Mouse (Mus musculus) stomach, postnatal 0 days (tissue): ENCODE measurements around the gene Prkcb. TPM values are rescaled to one million over a fixed set of nuclear protein-coding genes. Genes with fewer than 3 reads are reported as not detected.

Experiments
- ATAC-seq: fragments of 200-750 bp; cut with Nextera tagmentation; 2 replicates; pipeline ENCODE4 v1.8.0; 2017; ENCODE audit not compliant: low FRiP score, low TSS enrichment
- DNase-seq: peaks from one replicate; pipeline ENCODE4 v3.0.0-alpha.2; 2016; ENCODE audit warnings: low spot score
- H3K27ac ChIP-seq: fragments of 300-500 bp; sonication (generic); replicated peaks from 2 replicates; pipeline ENCODE4 v1.5.1; 2014; ENCODE audit warnings: mild to moderate bottlenecking, control low read depth
- H3K27me3 ChIP-seq: fragments of 300-500 bp; sonication (generic); 2 replicates; pipeline ENCODE4 v1.6.1; 2014; ENCODE audit warnings: low read length; ENCODE audit not compliant: control insufficient read depth, insufficient read depth
- H3K36me3 ChIP-seq: fragments of 300-500 bp; sonication (generic); 2 replicates; pipeline ENCODE4 v1.6.1; 2014; ENCODE audit warnings: low read length, mixed read lengths; ENCODE audit not compliant: control insufficient read depth, insufficient read depth
- H3K4me1 ChIP-seq: fragments of 300-500 bp; sonication (generic); replicated peaks from 2 replicates; pipeline ENCODE4 v1.6.1; 2014; ENCODE audit warnings: antibody characterized with exemption; ENCODE audit not compliant: control insufficient read depth, insufficient read depth
- H3K4me2 ChIP-seq: fragments of 300-500 bp; sonication (generic); replicated peaks from 2 replicates; pipeline ENCODE4 v1.6.1; 2014; ENCODE audit warnings: low read depth, mild to moderate bottlenecking, control low read depth, moderate library complexity
- H3K4me3 ChIP-seq: fragments of 300-500 bp; sonication (generic); 2 replicates; pipeline ENCODE4 v1.5.1; 2014; ENCODE audit warnings: low read depth, low read length, control low read depth
- H3K9ac ChIP-seq: fragments of 300-500 bp; sonication (generic); 2 replicates; pipeline ENCODE4 v1.6.1; 2014; ENCODE audit warnings: mild to moderate bottlenecking, low read length, control low read depth, mixed read lengths
- H3K9me3 ChIP-seq: fragments of 300-500 bp; sonication (generic); 2 replicates; pipeline ENCODE4 v1.6.1; 2016; ENCODE audit warnings: low read length; ENCODE audit not compliant: control insufficient read depth
- CTCF ChIP-seq: IDR thresholded peaks from 2 replicates; pipeline ENCODE4 v1.5.1; 2016; ENCODE audit warnings: antibody characterized with exemption, low read depth, mild to moderate bottlenecking, moderate library complexity
- EP300 ChIP-seq: optimal IDR thresholded peaks from 2 replicates; pipeline ENCODE3; 2016; ENCODE audit warnings: antibody characterized with exemption
- WGBS: fragments of 180-500 bp; shearing (Covaris S2); extraction: QIAGEN DNeasy Blood & Tissue Kit; methylation state at CpG from one replicate; pipeline ENCODE4 v1.1.7; 2014; 5-methylcytosine and 5-hydroxymethylcytosine counted together
- polyA plus RNA-seq: library from polyadenylated mRNA; unstranded; fragments of >200 nt; fragmentation: Nextera tagmentation; extraction: Ambion mirVana; gene quantifications from 2 replicates; pipeline ENCODE4 v1.2.1, GENCODE M21; 2015

The Prkcb gene
- polyA plus RNA-seq, 1 experiment from 2014 or later, result 7.9 TPM

DNA sequence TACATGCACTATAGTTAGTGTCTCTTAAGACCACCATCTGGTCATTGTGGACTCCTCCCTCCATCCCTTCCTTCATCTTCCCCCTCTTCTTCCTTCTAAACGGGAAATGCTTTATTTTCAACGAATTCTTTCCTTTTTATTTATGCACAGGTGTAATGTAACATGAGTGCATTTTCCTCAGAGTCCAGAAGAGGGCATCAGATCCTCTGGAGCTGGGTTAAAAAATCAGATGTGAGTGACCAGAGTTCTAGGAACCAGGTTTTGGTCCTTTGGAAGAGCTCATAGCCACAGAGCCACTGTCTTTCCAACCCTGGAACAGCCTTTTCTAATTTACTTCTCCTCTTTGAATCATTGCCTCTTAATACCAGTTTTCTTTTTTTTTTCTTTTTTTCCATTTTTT lies 6.0 kb upstream of the Prkcb start:
- no peaks in the 10 kb centered on the region for H3K27me3 ChIP-seq
- 81% methylated on average over 2 of the region's 2 CpGs for WGBS
- H3K4me1 ChIP-seq, result no peaks in the 10 kb centered on the region
- no peak overlapping the region for H3K9ac ChIP-seq
- no peak overlapping the region for H3K4me2 ChIP-seq
- H3K9me3 ChIP-seq, result no peaks in the 10 kb centered on the region
- TF ChIP-seq CTCF, result peak; percentile 23
- no peak for TF ChIP-seq EP300
- DNase-seq (no peak), ATAC-seq (no peak)
- H3K4me3 ChIP-seq, result no peak overlapping the region
- no peaks in the 10 kb centered on the region for H3K36me3 ChIP-seq
- H3K27ac ChIP-seq, result no peak overlapping the region

DNA sequence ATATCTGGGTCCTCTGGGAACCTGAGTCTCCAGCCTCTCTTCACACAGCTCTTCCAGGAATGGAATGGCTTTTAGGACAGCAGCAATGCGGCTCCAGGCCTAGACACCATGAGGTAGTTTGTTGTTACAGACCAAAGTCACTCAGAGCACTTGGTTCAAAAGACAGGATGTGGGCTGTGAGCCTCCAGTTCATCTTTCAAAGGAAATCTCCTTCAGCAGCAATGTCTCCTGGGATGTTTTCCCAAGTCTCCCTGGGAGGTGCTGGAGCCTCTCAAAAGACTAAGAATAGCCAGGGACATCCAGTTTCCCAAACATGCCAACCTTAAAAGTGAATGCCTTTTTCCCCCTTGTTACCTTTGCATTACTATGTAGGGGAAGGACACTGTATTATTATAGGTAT lies 1.3 kb upstream of the Prkcb start:
- no peak overlapping the region for H3K27ac ChIP-seq
- TF ChIP-seq CTCF (no peak), EP300 (no peak)
- no peaks in the 10 kb centered on the region for H3K9me3 ChIP-seq
- ATAC-seq (no peak), DNase-seq (no peak)
- H3K36me3 ChIP-seq, result no peaks in the 10 kb centered on the region
- no peak overlapping the region for H3K4me3 ChIP-seq
- peaks cover 5% of the 10 kb centered on the region; the same call in 1 of the 2 replicates for H3K27me3 ChIP-seq
- 65% methylated on average over 1 of the region's 1 CpGs for WGBS
- H3K9ac ChIP-seq, result no peak overlapping the region
- no peak overlapping the region for H3K4me2 ChIP-seq
- H3K4me1 ChIP-seq, result no peaks in the 10 kb centered on the region

DNA sequence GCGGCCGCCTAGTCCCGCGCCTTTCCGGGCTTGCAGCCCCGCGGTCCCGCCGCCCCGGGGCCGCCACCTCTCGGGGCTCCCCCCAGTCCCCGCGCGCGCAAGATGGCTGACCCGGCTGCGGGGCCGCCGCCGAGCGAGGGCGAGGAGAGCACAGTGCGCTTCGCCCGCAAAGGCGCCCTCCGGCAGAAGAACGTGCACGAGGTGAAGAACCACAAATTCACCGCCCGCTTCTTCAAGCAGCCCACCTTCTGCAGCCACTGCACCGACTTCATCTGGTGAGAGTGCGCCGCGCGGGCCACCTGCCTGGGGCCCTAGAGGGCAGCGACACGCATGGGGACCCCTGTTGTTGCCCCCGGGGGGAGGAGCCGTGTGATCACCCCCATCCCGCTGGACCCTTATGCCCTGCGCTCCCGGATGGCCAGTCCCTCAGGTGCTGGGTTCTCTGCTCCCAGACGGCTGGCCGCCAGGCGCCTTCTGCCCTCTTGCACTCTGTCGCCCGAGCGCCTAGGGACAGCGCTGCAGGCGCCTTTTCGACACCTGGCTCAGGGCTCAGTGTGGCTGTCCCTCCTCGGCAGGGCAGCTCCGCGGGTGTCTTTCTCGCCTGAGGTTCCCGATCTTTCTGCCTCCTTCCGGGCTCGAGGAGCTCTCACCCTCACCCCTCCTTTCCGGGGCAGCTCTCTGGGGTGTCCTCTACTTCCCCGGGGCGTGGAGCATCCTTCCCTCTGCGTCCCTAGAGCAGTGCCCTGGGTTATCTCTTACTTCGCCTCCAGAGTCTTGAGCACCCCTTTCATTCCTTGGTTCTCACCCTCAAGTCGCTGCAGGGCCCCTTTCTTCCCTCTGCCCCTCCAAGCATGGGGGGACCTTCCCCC lies 926 bp downstream of the Prkcb start:
- Histone ChIP-seq H3K27me3 (peaks cover 5% of the 10 kb centered on the region; the same call in 1 of the 2 replicates), H3K4me1 (no peaks in the 10 kb centered on the region), H3K4me3 (peak overlapping the region; percentile 55), H3K4me2 (peak overlapping the region; percentile 81), H3K9ac (peak overlapping the region; percentile 53), H3K27ac (no peak overlapping the region), H3K9me3 (no peaks in the 10 kb centered on the region), H3K36me3 (no peaks in the 10 kb centered on the region)
- DNase-seq (peak; percentile 28), ATAC-seq (peak; percentile 46)
- TF ChIP-seq EP300 (no peak), CTCF (no peak)
- WGBS, result 1% methylated on average over 50 of the region's 66 CpGs

DNA sequence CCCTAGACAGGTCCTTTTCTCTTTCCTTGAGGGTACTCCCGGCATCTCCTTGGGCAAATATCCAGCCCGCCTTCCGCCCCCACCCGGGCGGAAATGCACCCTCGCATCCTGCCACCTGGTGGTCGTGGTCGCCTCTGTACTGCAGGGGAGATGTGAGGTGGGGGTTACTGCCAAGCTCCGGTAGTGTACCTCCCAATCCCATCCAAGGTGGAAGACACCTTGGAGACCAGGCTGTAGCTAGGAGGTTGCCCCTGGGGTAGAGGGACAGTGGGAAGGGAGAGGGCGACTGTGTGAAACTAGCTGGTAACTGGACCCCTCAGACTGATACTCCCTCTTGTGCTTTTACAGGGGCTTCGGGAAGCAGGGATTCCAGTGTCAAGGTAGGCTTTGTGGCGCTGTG lies 1.6 kb downstream of the Prkcb start:
- peak; percentile 16 for DNase-seq
- WGBS, result 12% methylated on average over 12 of the region's 12 CpGs
- peak; percentile 19; the same call in 1 of the 2 replicates for ATAC-seq
- Histone ChIP-seq H3K36me3 (no peaks in the 10 kb centered on the region), H3K4me3 (peak overlapping the region; percentile 55; the same call in 1 of the 2 replicates), H3K9ac (no peak overlapping the region), H3K4me1 (no peaks in the 10 kb centered on the region), H3K4me2 (peak overlapping the region; percentile 81), H3K27me3 (peaks cover 5% of the 10 kb centered on the region; the same call in 1 of the 2 replicates), H3K9me3 (no peaks in the 10 kb centered on the region), H3K27ac (no peak overlapping the region)
- TF ChIP-seq EP300 (no peak), CTCF (peak; percentile 53)

DNA sequence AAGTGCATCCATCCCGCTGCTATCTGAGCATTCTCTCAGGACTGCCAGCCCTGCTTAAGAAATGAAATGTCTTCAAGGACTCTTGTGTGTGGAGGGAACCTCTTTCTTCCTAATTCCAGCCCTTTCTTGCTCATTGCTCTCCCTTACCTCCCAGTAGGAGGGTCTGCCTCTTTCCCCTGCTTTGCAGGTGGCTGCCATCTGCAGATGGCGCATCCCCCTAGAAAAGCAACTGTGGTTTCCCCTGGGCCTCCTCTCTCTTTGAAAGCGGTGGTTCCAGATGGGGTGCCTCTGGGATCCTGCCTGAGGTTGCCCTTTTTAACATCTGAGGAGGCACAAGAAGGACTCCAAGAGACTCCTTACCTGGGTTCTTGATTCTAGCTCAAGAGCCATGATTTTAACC lies 2.2 kb downstream of the Prkcb start:
- H3K4me1 ChIP-seq, result no peaks in the 10 kb centered on the region
- DNase-seq (no peak), ATAC-seq (no peak)
- TF ChIP-seq EP300 (no peak), CTCF (no peak)
- H3K27me3 ChIP-seq, result peaks cover 5% of the 10 kb centered on the region; the same call in 1 of the 2 replicates
- no peaks in the 10 kb centered on the region for H3K36me3 ChIP-seq
- H3K9ac ChIP-seq, result no peak overlapping the region
- no peak overlapping the region for H3K4me2 ChIP-seq
- H3K4me3 ChIP-seq, result no peak overlapping the region
- WGBS, result 72% methylated on average over 3 of the region's 3 CpGs
- H3K27ac ChIP-seq, result no peak overlapping the region
- H3K9me3 ChIP-seq, result no peaks in the 10 kb centered on the region

DNA sequence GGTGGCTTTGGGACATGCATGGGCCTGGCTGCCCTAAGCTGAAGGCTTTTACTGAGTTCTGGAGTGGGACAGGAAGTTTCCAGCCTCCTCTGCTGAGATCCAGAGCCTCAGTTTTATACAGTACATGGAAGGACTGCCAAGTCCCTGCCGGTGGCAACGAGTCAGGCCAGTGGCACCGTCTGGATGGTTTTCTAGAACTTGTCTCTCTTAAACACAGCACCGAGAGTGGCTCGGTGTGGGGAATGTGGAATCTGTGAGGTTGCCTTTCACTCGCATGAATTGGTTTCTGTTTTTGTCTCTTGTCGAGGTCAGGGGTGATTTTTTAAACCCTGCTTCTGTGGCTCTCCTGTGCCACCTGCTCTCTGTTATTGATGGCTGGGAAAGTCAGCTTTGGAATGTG lies 3.6 kb downstream of the Prkcb start:
- Histone ChIP-seq H3K4me2 (no peak overlapping the region), H3K4me1 (no peaks in the 10 kb centered on the region), H3K4me3 (no peak overlapping the region), H3K36me3 (no peaks in the 10 kb centered on the region), H3K9me3 (no peaks in the 10 kb centered on the region), H3K27me3 (peaks cover 5% of the 10 kb centered on the region; the same call in 1 of the 2 replicates), H3K27ac (no peak overlapping the region), H3K9ac (no peak overlapping the region)
- TF ChIP-seq EP300 (no peak), CTCF (no peak)
- DNase-seq (no peak), ATAC-seq (no peak)
- WGBS, result 38% methylated on average over 7 of the region's 7 CpGs
